Mouse (Mus musculus) gonadal fat pad, adult 2 months (tissue): ENCODE measurements around the gene Dnajb7. TPM values are rescaled to one million over a fixed set of nuclear protein-coding genes. Genes with fewer than 3 reads are reported as not detected.

Source experiments
- DNase-seq: peaks from one replicate; pipeline ENCODE4 v3.0.0-alpha.2; 2012; ENCODE audit warnings: low read depth
- polyA plus RNA-seq: library from polyadenylated mRNA; depleted of rRNA; stranded (reverse); fragments of >200 nt; gene quantifications from 2 replicates; pipeline ENCODE4 v1.2.3, GENCODE M21; 2012; rRNA removed

Gene Dnajb7
- polyA plus RNA-seq, 1 experiment, result 0.22 TPM

GRCm38 (mm10) chr15:81365246-81365645, 42.9 kb downstream of the Dnajb7 start:
- DNase-seq, result no peak

- DNase-seq, result no peak
Measured at GRCm38 (mm10) chr15:81364271-81364670, 43.8 kb downstream of the Dnajb7 start.

GRCm38 (mm10) chr15:81362501-81362900, 45.6 kb downstream of the Dnajb7 start:
- no peak for DNase-seq

- DNase-seq, result no peak
Measured at GRCm38 (mm10) chr15:81361417-81362015, 46.6 kb downstream of the Dnajb7 start.

- DNase-seq, result no peak
Measured at GRCm38 (mm10) chr15:81361022-81361404, 47.1 kb downstream of the Dnajb7 start.

GRCm38 (mm10) chr15:81360345-81361021, 47.6 kb downstream of the Dnajb7 start, which contains the start of gene Slc25a17:
Gene Slc25a17 (minus strand): TSS chr15:81360812.
- DNase-seq, result no peak

- DNase-seq, result no peak
Measured at GRCm38 (mm10) chr15:81359421-81359820, 48.7 kb downstream of the Dnajb7 start.

- no peak for DNase-seq
Measured at GRCm38 (mm10) chr15:81358943-81359342, 49.2 kb downstream of the Dnajb7 start.

GRCm38 (mm10) chr15:81356946-81357345, 51.2 kb downstream of the Dnajb7 start:
- DNase-seq, result no peak

Other genes starting within 250 kb of the Dnajb7 start
- gene Mrtfa, start 217.5 kb downstream of the Dnajb7 start, polyA plus RNA-seq, result 15.5 and 18.2 TPM in 2 replicates
- gene Mchr1, start 172.8 kb downstream of the Dnajb7 start, polyA plus RNA-seq, result 2.4 and 3.6 TPM in 2 replicates
- 44.5 and 47.5 TPM in 2 replicates for gene Slc25a17, start 47.5 kb downstream of the Dnajb7 start, polyA plus RNA-seq
- 34.2 and 44.4 TPM in 2 replicates for gene St13, start 8.2 kb downstream of the Dnajb7 start, polyA plus RNA-seq
- gene Xpnpep3, start 8.2 kb downstream of the Dnajb7 start, polyA plus RNA-seq, result 9.5 and 13.3 TPM in 2 replicates
- gene Rbx1, start 58.0 kb upstream of the Dnajb7 start, polyA plus RNA-seq, result 62.3 and 68.8 TPM in 2 replicates
- 24.6 and 41.9 TPM in 2 replicates for gene Ep300, start 177.1 kb upstream of the Dnajb7 start, polyA plus RNA-seq